Mouse (Mus musculus) lung, postnatal 0 days (tissue): ENCODE results near the gene Gigyf2.

Source experiments
- CTCF ChIP-seq: IDR thresholded peaks from 2 replicates; pipeline ENCODE4 v1.5.1; 2016; ENCODE audit warnings: antibody characterized with exemption, mild to moderate bottlenecking
- EP300 ChIP-seq: IDR thresholded peaks from 2 replicates; pipeline ENCODE4 v1.6.1; 2016; ENCODE audit warnings: antibody characterized with exemption, mild to moderate bottlenecking, control low read depth

DNA sequence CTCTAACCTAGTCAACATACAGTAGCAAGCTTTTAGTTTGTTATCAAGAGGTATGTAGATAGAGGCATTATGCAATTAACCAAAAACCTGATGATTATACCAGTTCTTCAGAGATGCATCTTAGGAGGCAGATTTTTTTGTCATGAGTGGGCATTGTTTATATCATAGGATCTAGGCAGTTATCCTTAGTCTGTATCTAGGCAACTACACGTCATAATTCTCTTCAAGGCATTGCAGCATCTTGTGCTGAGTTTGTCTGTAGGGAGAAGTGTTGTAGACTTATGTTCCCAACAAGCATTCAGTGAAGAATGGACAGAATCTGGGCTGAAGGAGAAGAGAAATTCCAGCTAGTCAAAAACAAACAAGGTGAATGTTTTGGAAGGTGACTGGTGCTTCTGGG, 77.9 kb downstream of the Gigyf2 start:
- TF ChIP-seq EP300 (no peak), CTCF (no peak)
